Mouse (Mus musculus): ENCODE results near the gene Tmem38b.

DNA sequence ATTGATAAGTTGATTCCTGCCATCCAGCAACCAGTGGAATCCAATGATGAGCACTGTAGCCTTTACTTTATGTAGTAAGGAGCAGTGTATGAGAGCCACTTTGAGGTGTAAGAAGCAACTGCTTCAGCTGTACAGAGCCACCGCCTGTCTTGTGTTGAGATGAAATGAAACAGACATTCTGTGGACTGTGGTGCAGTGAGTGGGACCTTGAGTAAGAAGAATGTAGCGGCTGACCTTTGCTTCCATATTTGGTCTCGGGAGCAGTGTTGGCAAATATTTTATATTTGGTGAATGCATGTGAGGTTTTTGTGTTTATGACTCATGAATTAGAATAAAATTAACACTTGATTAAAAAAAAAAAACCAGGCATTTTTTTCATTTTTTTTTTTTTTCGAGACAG lies 21.7 kb downstream of the Tmem38b start:
- TF ChIP-seq EP300 (IDR thresholded peaks at IDR 0.05; ENCODE audit: low read depth) (no peak), CTCF (IDR thresholded peaks at IDR 0.05; ENCODE audit: low read depth) (no peak)
